Mouse (Mus musculus): Measurements from ENCODE around the gene Rtn4.
"Not testable (repeated sequence)": the region's sequence is repeated elsewhere in the genome, so short reads cannot be mapped to it uniquely, and the experiment has no call there.

Rtn4 gene

GRCm38 (mm10) chr11:29692683-29693272 lies at the start of gene Rtn4:
Gene Rtn4, plus strand, starts transcription at chr11:29692947.
- peak; percentile 99 for DNase-seq (ENCODE audit: low spot score)

- no peak for DNase-seq (ENCODE audit: low spot score)
Measured at GRCm38 (mm10) chr11:29644421-29644820, 48.3 kb upstream of the Rtn4 start.

GRCm38 (mm10) chr11:29645411-29646066 lies 47.2 kb upstream of the Rtn4 start:
- DNase-seq (ENCODE audit: low spot score): no peak

GRCm38 (mm10) chr11:29647568-29648319 lies 45.0 kb upstream of the Rtn4 start:
- DNase-seq (ENCODE audit: low spot score): no peak

DNA sequence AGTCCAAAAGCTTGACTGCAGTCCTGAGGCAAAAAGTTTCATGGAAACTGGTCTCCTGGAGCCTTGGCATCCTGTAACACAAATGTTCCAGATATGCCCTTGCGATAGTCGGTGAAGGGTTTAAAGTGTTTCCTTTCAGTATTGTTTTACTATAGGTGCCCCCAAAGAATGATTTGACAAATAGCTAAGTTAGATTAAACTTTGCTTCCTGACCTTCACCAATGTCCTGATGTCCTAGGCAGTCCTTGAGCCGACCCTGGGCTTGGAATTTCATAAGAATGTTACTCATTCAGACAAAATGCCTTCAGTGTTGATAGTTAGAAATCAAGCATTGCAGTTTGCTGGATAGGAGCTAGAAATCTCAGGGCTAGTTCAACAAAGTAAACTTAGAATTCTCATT lies 37.4 kb upstream of the Rtn4 start:
- not testable (repeated sequence) for DNase-seq (ENCODE audit: low spot score)

DNA sequence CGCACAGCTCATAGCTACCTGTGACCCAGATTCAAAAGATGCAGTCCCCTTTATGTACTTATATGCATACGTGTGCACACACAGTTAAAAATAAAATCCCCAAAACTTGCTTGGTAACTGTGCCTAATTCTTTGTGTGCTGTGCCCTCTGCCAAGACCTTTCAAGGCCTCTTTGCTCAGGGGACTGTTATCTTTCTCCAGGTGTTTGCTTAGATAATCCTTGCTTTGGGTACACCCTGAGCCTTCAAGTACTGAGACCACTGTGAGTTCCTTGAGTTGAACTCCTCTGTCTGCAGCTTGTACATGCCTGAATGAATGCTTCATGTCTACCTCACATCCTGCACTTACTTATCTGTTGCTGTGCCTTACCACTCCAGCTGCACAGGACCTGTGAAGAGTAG lies 32.0 kb upstream of the Rtn4 start:
- no peak for DNase-seq (ENCODE audit: low spot score)

GRCm38 (mm10) chr11:29667634-29668033 lies 25.1 kb upstream of the Rtn4 start:
- DNase-seq (ENCODE audit: low spot score): no peak

DNA sequence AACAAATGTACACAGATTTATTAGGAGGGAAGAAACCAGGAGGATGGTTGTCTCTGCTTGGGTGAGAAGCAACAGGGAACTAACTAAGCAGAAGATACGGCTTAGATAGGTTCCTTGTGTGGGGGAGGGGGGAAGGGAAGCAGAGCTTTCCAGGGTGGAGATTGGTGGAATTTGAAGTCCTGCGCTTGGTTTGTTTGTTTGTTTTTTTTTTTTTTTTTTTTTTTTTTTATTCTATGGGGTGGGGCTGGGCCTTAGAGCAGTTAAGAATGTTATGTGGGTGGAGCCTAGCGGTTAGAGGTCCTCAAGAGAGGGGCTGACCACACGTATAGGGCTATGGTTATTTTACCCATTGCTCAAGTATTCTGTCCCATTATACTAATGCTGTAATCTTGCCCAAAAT lies 23.0 kb upstream of the Rtn4 start:
- DNase-seq (ENCODE audit: low spot score): no peak

DNA sequence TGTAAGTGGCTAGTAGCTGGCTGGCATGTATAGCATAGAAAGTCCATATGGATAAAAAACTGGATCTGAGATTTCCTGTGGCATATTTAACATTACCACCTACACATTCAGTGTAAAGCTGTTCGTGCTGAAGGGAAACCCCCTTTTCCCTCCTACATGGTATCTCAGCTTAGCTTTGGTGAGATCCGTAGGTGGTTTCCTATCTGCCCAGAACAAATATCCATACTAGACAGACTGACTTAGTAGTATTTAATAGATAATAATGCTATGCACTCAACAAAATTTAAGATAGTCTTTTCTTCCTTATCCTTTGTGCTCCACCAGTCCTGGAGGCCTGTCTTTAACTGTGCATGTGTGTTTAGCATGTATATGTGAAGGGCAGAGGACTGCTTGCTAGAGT lies 19.4 kb upstream of the Rtn4 start:
- no peak for DNase-seq (ENCODE audit: low spot score)

DNA sequence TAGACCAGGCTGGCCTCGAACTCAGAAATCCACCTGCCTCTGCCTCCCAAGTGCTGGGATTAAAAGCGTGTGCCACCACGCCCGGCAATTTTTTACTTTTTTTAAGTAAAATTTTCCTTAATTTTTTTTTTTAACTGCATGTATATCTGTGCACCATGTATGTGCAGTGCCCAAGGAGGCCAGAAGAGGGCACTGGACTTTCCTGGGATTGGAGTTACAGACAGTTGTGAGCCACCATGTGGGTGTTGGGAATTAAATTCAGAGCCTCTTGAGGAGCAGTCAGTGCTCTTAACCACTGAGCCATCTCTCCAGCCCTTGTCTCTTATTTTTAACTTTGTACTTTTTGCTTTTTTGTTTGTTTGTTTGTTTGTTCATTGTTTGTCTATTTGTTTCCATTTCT lies 16.0 kb upstream of the Rtn4 start:
- DNase-seq (ENCODE audit: low spot score): peak; percentile 9

GRCm38 (mm10) chr11:29679942-29680341 lies 12.8 kb upstream of the Rtn4 start:
- DNase-seq (ENCODE audit: low spot score): no peak

- no peak for DNase-seq (ENCODE audit: low spot score)
Measured at GRCm38 (mm10) chr11:29680771-29681170, 12.0 kb upstream of the Rtn4 start.

DNA sequence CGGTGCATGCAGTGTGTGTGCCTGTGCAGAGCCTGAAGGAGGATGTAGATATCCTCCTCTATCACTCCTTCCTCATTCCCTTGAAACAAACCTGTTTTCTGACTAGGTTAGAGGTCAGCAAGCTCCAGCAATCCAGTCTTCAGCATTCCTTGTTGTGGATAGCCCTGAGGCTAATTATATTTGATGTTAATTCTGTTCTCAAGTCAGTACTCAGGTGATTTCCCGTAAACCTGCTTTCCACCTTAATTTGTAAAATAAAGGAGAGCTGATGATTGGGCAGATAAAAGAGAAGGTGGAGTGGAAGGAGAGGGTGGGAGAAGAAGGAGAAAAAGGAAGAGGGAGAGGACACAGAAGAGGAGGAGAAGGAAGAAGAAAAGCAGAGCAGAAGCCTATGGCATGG lies 8.5 kb upstream of the Rtn4 start:
- DNase-seq (ENCODE audit: low spot score): no peak

GRCm38 (mm10) chr11:29686176-29686575 lies 6.6 kb upstream of the Rtn4 start:
- DNase-seq (ENCODE audit: low spot score): no peak

DNA sequence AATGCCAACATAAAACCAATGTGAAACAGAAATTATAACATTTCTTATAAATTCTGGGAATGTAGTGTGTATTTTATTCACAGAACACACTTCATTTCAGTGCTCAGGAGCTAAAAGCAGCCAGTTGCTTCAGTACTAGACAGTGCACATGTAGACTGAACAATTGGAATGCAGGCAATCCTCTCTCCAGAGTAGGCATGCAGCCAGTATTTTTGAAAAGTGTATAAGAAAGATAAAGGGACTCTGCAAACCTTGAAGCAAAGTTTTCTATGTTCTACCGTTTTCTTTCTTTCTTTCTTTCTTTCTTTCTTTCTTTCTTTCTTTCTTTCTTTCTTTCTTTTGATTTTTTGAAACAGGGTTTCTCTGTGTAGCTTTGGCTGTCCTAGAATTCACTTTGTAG lies 1.2 kb upstream of the Rtn4 start:
- no peak for DNase-seq (ENCODE audit: low spot score)

- no peak for DNase-seq (ENCODE audit: low spot score)
Measured at GRCm38 (mm10) chr11:29692111-29692682, 550 bp upstream of the Rtn4 start.

- DNase-seq (ENCODE audit: low spot score): peak; percentile 80
Measured at GRCm38 (mm10) chr11:29693576-29694410, 1.0 kb downstream of the Rtn4 start.

DNA sequence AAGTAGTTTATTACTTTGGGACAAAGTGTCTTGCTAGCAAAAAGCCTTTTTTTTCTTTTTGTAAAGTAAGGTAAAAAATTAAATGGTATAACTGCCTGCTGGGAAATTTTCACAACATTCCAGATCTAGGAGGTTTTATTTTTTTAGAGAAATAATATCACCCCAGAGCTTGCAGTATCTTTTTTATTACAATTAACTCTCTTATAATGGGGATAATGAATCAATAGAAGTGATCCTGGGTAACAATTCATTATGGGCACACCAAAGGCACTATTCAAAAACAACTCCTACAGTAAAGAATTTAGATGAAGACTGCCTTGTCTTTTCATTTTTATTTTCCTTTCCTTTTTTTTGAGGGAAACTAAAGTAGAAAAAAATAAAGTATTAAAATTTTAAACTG lies 2.0 kb downstream of the Rtn4 start:
- no peak for DNase-seq (ENCODE audit: low spot score)

GRCm38 (mm10) chr11:29702721-29703120 lies 10.0 kb downstream of the Rtn4 start:
- DNase-seq (ENCODE audit: low spot score): no peak

GRCm38 (mm10) chr11:29705263-29705662 lies 12.5 kb downstream of the Rtn4 start:
- no peak for DNase-seq (ENCODE audit: low spot score)

DNA sequence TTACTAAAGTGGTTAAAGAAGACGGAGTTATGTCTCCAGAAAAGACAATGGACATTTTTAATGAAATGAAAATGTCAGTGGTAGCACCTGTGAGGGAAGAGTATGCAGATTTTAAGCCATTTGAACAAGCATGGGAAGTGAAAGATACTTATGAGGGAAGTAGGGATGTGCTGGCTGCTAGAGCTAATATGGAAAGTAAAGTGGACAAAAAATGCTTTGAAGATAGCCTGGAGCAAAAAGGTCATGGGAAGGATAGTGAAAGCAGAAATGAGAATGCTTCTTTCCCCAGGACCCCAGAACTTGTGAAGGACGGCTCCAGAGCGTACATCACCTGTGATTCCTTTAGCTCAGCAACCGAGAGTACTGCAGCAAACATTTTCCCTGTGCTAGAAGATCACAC lies 14.1 kb downstream of the Rtn4 start:
- DNase-seq (ENCODE audit: low spot score): no peak

- DNase-seq (ENCODE audit: low spot score): no peak
Measured at GRCm38 (mm10) chr11:29709512-29709911, 16.8 kb downstream of the Rtn4 start.

Data from spleen, adult 12 weeks (tissue).